Mouse (Mus musculus) heart, embryonic 13.5 days (tissue): ENCODE measurements around the gene Hist1h2ad. TPM values are rescaled to one million over a fixed set of nuclear protein-coding genes. Genes with fewer than 3 reads are reported as not detected.
"Not testable (repeated sequence)": the region's sequence is repeated elsewhere in the genome, so short reads cannot be mapped to it uniquely, and the experiment has no call there.

Experiments used
- ATAC-seq: fragments of 200-750 bp; cut with Nextera tagmentation; 2 replicates; pipeline ENCODE4 v1.8.0; 2017; ENCODE audit warnings: moderate TSS enrichment; ENCODE audit not compliant: insufficient number of reproducible peaks, low FRiP score, low TSS enrichment; ENCODE audit errors: extremely low read depth
- H3K27ac ChIP-seq: fragments of 300-500 bp; sonication (generic); replicated peaks from 2 replicates; pipeline ENCODE4 v1.5.1; 2015; ENCODE audit warnings: moderate library complexity, mild to moderate bottlenecking, inconsistent platforms
- H3K27me3 ChIP-seq: fragments of 300-500 bp; sonication (generic); replicated peaks from 2 replicates; pipeline ENCODE4 v1.6.1; 2015; ENCODE audit warnings: mild to moderate bottlenecking, inconsistent platforms
- H3K36me3 ChIP-seq: fragments of 300-500 bp; sonication (generic); 2 replicates; pipeline ENCODE4 v1.6.1; 2015; ENCODE audit warnings: mild to moderate bottlenecking, inconsistent platforms
- H3K4me1 ChIP-seq: fragments of 300-500 bp; sonication (generic); 2 replicates; pipeline ENCODE4 v1.6.1; 2015; ENCODE audit warnings: inconsistent platforms
- H3K4me2 ChIP-seq: fragments of 300-500 bp; sonication (generic); 2 replicates; pipeline ENCODE4 v1.6.1; 2015; ENCODE audit warnings: inconsistent platforms, mild to moderate bottlenecking, moderate library complexity
- H3K4me3 ChIP-seq: fragments of 300-500 bp; sonication (generic); 2 replicates; pipeline ENCODE4 v1.5.1; 2015; ENCODE audit warnings: moderate library complexity, mild to moderate bottlenecking, inconsistent platforms
- H3K9ac ChIP-seq: fragments of 300-500 bp; sonication (generic); 2 replicates; pipeline ENCODE4 v1.6.1; 2015; ENCODE audit warnings: inconsistent platforms, mild to moderate bottlenecking, moderate library complexity
- H3K9me3 ChIP-seq: fragments of 300-500 bp; sonication (generic); 2 replicates; pipeline ENCODE4 v1.6.1; 2016; ENCODE audit warnings: inconsistent platforms
- WGBS: fragments of 180-500 bp; shearing (Covaris S2); methylation state at CpG from one replicate; pipeline ENCODE4 v1.1.7; 2015; ENCODE audit warnings: mixed read lengths; 5-methylcytosine and 5-hydroxymethylcytosine counted together
- microRNA-seq: library from miRNA; unstranded; fragments of <30 nt; microRNA quantifications from one replicate; pipeline ENCODE4, GENCODE M21; 2016
- polyA plus RNA-seq: library from polyadenylated mRNA; unstranded; fragments of >200 nt; fragmentation: Nextera tagmentation; extraction: Ambion mirVana; gene quantifications from 2 replicates; pipeline ENCODE4 v1.2.1, GENCODE M21; 2015

The Hist1h2ad gene
- polyA plus RNA-seq, 1 experiment from 2014 or later: 0.60 TPM

DNA sequence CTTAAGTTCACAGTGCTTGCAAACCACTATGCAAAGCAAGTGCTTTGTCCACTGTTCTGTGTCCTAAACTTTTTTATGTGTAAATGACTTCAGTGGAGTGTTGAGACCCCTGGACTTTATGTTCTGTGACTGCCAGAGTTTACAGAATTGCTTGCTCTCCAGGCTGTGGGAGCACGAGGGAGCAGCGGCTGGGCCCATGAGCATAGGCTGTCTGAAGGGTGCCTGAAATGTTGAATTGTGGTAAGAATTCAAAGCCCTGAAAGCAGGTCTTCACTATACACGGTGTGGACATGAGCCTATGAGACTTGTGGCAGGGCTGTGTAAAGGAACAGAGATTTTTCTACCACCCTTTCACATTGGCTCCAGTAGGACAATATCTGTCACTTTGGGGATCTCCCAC is 37.5 kb downstream of the Hist1h2ad start:
- Histone ChIP-seq H3K27me3 (no peaks in the 10 kb centered on the region), H3K4me3 (no peak overlapping the region), H3K4me2 (no peak overlapping the region), H3K9me3 (no peaks in the 10 kb centered on the region), H3K9ac (no peak overlapping the region), H3K4me1 (no peaks in the 10 kb centered on the region), H3K36me3 (no peaks in the 10 kb centered on the region), H3K27ac (no peak overlapping the region)
- WGBS: 85% methylated on average over 3 of the region's 3 CpGs
- no peak for ATAC-seq

DNA sequence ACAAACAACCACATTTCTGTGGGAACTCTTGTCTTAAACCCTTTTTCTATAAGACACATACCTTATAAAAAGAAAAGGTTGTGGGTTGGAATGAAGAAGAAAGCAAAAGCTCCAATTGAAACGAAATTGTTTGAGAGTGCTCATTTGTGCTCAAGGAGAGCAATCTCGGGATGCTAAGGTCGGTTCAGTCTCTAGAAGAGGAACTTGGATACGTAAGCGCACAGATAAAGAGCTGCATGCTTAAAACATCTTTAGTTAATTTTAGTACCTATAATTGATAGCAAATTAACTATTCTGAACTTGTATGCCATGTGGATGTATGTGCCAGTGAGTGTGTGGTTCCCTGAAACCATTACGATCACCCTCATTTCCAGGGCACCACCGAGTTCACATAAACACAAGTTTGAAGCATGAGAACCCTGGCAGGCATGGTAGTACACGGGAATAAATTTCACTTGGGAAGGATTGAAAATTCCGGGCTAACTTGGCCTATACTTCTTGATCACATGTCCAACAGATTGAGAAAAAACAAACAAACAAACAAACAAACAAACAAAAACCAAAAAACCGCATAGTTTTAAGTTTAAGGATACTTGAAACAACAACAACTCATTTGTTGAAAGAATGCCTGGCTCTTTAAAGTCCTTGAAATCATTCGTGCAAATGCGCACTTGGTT is 46.0 kb downstream of the Hist1h2ad start:
- peak overlapping the region; percentile 98 for H3K4me2 ChIP-seq
- H3K4me3 ChIP-seq: peak overlapping the region; percentile 74
- H3K9ac ChIP-seq: peak overlapping the region; percentile 81
- no peak for ATAC-seq
- no peaks in the 10 kb centered on the region for H3K9me3 ChIP-seq
- H3K27me3 ChIP-seq: no peaks in the 10 kb centered on the region
- H3K4me1 ChIP-seq: peaks cover 14% of the 10 kb centered on the region
- no peaks in the 10 kb centered on the region for H3K36me3 ChIP-seq
- 50% methylated on average over 12 of the region's 12 CpGs for WGBS
- peak overlapping the region; percentile 95 for H3K27ac ChIP-seq

DNA sequence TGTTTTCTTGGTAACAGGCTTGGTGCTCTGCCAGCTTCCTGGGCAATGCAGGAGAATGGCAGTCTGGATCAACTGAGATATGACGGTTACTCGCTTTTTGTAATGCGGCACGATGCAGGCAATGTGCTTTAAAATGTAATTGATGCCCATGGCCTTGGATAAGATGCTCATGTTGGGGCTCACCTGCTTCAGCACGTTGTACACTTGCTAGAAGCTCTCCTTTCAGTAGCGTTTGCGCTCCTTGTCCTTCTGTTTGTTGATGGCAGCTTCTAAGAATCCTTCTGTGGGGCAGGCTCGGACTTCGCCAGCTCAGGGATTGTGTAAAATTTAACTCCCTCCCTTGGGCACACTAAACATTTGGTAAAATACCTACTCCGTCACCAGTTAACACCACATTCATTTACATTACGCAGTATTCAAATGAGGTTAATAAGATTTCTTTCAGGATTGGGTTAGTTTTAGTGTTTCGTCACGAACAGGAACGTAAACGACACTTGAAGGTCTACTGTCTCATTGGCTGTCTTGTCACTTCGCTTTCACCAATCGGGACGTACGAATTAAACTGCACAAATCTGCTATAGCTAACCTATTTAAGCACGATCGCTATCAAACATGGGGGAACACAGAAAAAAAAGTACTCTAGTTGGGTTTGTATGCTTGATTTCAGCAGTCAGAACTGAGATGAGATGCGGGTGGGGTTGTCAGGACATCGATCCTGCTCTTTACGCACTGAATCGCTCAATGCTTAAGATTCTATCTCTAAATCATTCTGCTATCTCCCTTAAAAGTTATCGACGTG is 46.8 kb downstream of the Hist1h2ad start, which contains the start of gene Hist1h2be:
TSS of gene Hist1h2be (minus strand) at position 392 of the 799 bp plus-strand sequence.
- Histone ChIP-seq H3K9ac (peak within 1 kb of the TSS; percentile 98), H3K27me3 (0 out of 2 replicates have a peak, but pooled peaks cover 3% of the 10 kb centered on the region), H3K36me3 (no peaks in the 10 kb centered on the region), H3K4me3 (peak within 1 kb of the TSS; percentile 74), H3K27ac (peak within 1 kb of the TSS; percentile 95), H3K4me2 (peak within 1 kb of the TSS; percentile 98), H3K9me3 (no peaks in the 10 kb centered on the region), H3K4me1 (peaks cover 14% of the 10 kb centered on the region)
- WGBS: under 1% methylated on average over 27 of the region's 27 CpGs
- ATAC-seq: peak; percentile 58; the same call in 1 of the 2 replicates

DNA sequence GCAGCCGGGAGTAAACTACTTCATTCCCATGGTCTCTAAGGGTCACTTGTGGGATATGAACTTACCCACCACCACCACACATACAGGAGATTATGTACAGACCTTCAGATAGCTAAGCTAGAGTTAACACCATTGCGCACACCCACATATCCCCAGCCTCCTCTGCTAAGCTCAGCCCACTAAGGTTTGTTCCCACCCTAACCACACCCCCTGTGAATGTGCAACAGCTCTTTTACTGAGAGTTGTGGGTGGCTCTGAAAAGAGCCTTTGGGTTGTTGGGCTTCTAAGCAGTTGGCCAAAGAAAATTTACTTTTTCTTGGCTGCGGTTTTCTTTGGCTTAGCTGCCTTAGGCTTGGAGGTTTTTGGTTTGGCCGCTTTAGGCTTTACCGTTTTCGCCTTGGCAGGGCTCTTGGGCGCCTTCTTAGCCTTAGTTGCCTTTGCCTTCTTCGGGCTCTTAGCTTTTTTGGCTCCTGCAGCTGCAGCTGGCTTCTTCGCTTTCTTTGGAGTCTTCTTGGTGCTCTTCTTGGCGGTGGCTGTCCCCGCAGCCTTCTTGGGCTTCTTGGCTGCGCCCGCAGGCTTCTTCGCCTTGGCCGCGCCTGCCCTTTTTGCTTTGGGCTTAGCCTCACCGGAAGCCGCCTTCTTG is 47.5 kb downstream of the Hist1h2ad start:
- Histone ChIP-seq H3K9me3 (no peaks in the 10 kb centered on the region), H3K9ac (peak overlapping the region; percentile 98), H3K27me3 (0 out of 2 replicates have a peak, but pooled peaks cover 3% of the 10 kb centered on the region), H3K36me3 (no peaks in the 10 kb centered on the region), H3K4me2 (peak overlapping the region; percentile 98), H3K4me3 (peak overlapping the region; percentile 74), H3K4me1 (peaks cover 14% of the 10 kb centered on the region), H3K27ac (peak overlapping the region; percentile 95)
- peak; percentile 74; the same call in 1 of the 2 replicates for ATAC-seq
- under 1% methylated on average over 18 of the region's 18 CpGs for WGBS

DNA sequence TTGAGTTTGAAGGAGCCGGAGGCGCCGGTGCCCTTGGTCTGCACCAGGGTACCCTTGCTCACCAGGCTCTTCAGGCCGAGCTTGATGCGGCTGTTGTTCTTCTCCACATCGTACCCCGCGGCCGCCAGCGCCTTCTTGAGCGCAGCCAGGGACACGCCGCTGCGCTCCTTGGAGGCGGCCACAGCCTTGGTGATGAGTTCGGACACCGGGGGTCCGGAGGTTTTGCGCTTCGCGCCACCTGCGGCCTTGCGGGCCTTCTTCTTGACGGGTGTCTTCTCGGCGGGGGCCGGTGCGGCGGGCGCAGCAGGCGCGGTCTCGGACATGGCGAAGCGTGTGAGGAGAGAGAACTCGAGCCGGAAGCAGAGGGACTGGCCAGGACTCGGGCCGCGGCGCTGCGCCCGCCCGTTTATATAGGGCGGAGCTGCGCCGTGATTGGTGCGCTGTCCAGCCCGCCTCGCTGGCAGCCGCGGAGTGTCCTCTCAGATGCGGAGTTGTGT is 48.0 kb downstream of the Hist1h2ad start, which contains the start of gene Hist1h1e:
TSS of gene Hist1h1e (minus strand) at position 384 of the 497 bp plus-strand sequence.
- under 1% methylated on average over 53 of the region's 53 CpGs for WGBS
- peak within 1 kb of the TSS; percentile 98 for H3K9ac ChIP-seq
- peak; percentile 80 for ATAC-seq
- H3K36me3 ChIP-seq, H3K27me3 ChIP-seq, H3K9me3 ChIP-seq: not testable (repeated sequence)
- H3K4me2 ChIP-seq: peak within 1 kb of the TSS; percentile 98
- H3K27ac ChIP-seq: peak within 1 kb of the TSS; percentile 95
- peak within 1 kb of the TSS; percentile 74 for H3K4me3 ChIP-seq
- H3K4me1 ChIP-seq: peaks cover 14% of the 10 kb centered on the region

DNA sequence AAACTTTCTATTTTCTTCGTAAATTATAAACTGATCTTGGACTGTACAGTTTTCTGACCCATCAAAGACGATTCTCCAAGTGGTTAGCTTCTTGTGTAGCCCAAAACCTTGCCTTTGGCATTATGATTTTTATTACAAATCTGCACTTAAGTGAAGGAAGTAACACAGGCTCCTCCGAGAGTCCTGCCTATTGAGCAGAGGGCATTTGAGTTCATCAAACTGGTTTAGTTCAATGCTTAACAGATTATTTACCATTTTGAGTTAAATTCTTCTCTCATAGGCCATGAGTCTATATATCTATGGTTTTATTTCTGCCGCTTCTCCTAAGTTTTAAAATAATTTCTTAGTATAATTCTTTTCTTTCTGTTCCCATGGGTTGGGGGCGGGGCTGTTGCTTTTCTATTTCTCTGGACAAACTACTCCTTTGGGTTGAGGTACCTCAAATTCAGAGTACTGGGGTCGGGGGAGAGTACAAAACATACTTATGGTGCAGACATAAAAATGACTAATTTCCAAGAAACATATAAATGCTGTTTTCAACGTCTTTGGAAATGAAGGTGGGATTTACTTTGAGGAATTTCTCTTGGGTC is 48.8 kb downstream of the Hist1h2ad start:
- Histone ChIP-seq H3K9ac (peak overlapping the region; percentile 98), H3K27ac (peak overlapping the region; percentile 95), H3K4me3 (peak overlapping the region; percentile 74), H3K4me1 (peaks cover 14% of the 10 kb centered on the region), H3K27me3 (0 out of 2 replicates have a peak, but pooled peaks cover 3% of the 10 kb centered on the region), H3K36me3 (no peaks in the 10 kb centered on the region), H3K9me3 (no peaks in the 10 kb centered on the region), H3K4me2 (peak overlapping the region; percentile 98)
- no peak for ATAC-seq
- 28% methylated on average over 7 of the region's 7 CpGs for WGBS

Small RNA genes within 50 kb of the gene (microRNA-seq; reads per million reads assigned to microRNA genes)
- gene Gm44297: not detected
- gene Gm44359: not detected
- not detected for gene Gm44394

Other genes with a start within 250 kb of the Hist1h2ad start
- 36.7 and 40.7 TPM in 2 replicates for gene Zfp322a, start 205.2 kb upstream of the Hist1h2ad start, polyA plus RNA-seq
- 8.5 and 8.7 TPM in 2 replicates for gene Abt1, start 150.5 kb upstream of the Hist1h2ad start, polyA plus RNA-seq
- gene Btn1a1, start 108.5 kb upstream of the Hist1h2ad start, polyA plus RNA-seq: 1.1 and 2.2 TPM in 2 replicates
- 0.45 and 0.82 TPM in 2 replicates for gene Btn2a2, start 85.5 kb upstream of the Hist1h2ad start, polyA plus RNA-seq
- 6.3 and 7.2 TPM in 2 replicates for gene Hist1h4h, start 43.3 kb upstream of the Hist1h2ad start, polyA plus RNA-seq
- 2.0 and 3.0 TPM in 2 replicates for gene Hist1h2af, start 40.5 kb upstream of the Hist1h2ad start, polyA plus RNA-seq
- 4.1 and 5.5 TPM in 2 replicates for gene Hist1h3g, start 39.0 kb upstream of the Hist1h2ad start, polyA plus RNA-seq
- 0.32 and 0.52 TPM in 2 replicates for gene Hist1h2bh, start 31.0 kb upstream of the Hist1h2ad start, polyA plus RNA-seq
- gene Hist1h3f, start 30.3 kb upstream of the Hist1h2ad start, polyA plus RNA-seq: 0.28 and 0.48 TPM in 2 replicates
- gene Hist1h4f, start 22.7 kb upstream of the Hist1h2ad start, polyA plus RNA-seq: not detected in 2 replicates
- gene Hist1h1d, start 21.1 kb upstream of the Hist1h2ad start, polyA plus RNA-seq: 0.23 and 0.29 TPM in 2 replicates
- gene Hist1h3e, start 12.0 kb upstream of the Hist1h2ad start, polyA plus RNA-seq: 1.5 and 2.2 TPM in 2 replicates
- 33.5 and 42.7 TPM in 2 replicates for gene Hist1h2ae, start 3.2 kb upstream of the Hist1h2ad start, polyA plus RNA-seq
- gene Hist1h2bg, start 3.0 kb upstream of the Hist1h2ad start, polyA plus RNA-seq: 3.9 and 4.2 TPM in 2 replicates
- gene Hist1h2bf, start 185 bp upstream of the Hist1h2ad start, polyA plus RNA-seq: 1.6 and 3.0 TPM in 2 replicates
- 2.4 TPM in 2 replicates for gene Hist1h3d, start 1.4 kb downstream of the Hist1h2ad start, polyA plus RNA-seq
- gene Hist1h4d, start 7.2 kb downstream of the Hist1h2ad start, polyA plus RNA-seq: 54.8 and 60.0 TPM in 2 replicates
- gene Hist1h2be, start 46.7 kb downstream of the Hist1h2ad start, polyA plus RNA-seq: 1.3 and 1.5 TPM in 2 replicates
- gene Hist1h1e, start 48.2 kb downstream of the Hist1h2ad start, polyA plus RNA-seq: 11.0 and 12.2 TPM in 2 replicates
- 0.59 and 0.68 TPM in 2 replicates for gene Hist1h2ac, start 109.6 kb downstream of the Hist1h2ad start, polyA plus RNA-seq
- gene Hist1h2bc, start 109.8 kb downstream of the Hist1h2ad start, polyA plus RNA-seq: 50.1 and 54.5 TPM in 2 replicates
- gene Hist1h1t, start 121.4 kb downstream of the Hist1h2ad start, polyA plus RNA-seq: not detected in 2 replicates
- gene Hist1h4c, start 124.1 kb downstream of the Hist1h2ad start, polyA plus RNA-seq: 2.4 and 3.7 TPM in 2 replicates
- gene Hfe, start 136.5 kb downstream of the Hist1h2ad start, polyA plus RNA-seq: 10.3 and 10.7 TPM in 2 replicates
- 31.2 and 33.8 TPM in 2 replicates for gene Hist1h1c, start 164.4 kb downstream of the Hist1h2ad start, polyA plus RNA-seq
- 2.7 and 3.8 TPM in 2 replicates for gene Hist1h3c, start 171.2 kb downstream of the Hist1h2ad start, polyA plus RNA-seq
- 1.6 and 2.2 TPM in 2 replicates for gene Hist1h2bb, start 172.4 kb downstream of the Hist1h2ad start, polyA plus RNA-seq
- 20.1 and 20.3 TPM in 2 replicates for gene Hist1h2ab, start 176.7 kb downstream of the Hist1h2ad start, polyA plus RNA-seq
- 5.5 and 6.3 TPM in 2 replicates for gene Hist1h3b, start 177.9 kb downstream of the Hist1h2ad start, polyA plus RNA-seq
- 2.3 and 2.8 TPM in 2 replicates for gene Hist1h4b, start 182.6 kb downstream of the Hist1h2ad start, polyA plus RNA-seq
- gene Hist1h4a, start 186.8 kb downstream of the Hist1h2ad start, polyA plus RNA-seq: not detected in 2 replicates
- gene Hist1h3a, start 188.0 kb downstream of the Hist1h2ad start, polyA plus RNA-seq: 1.9 and 3.5 TPM in 2 replicates
- 1.5 and 1.6 TPM in 2 replicates for gene Hist1h1a, start 189.3 kb downstream of the Hist1h2ad start, polyA plus RNA-seq
- gene Trim38, start 195.5 kb downstream of the Hist1h2ad start, polyA plus RNA-seq: 0.09 and 0.20 TPM in 2 replicates
- 0.05 TPM in 1 of 2 replicates, not detected in the other for gene Slc17a2, start 232.6 kb downstream of the Hist1h2ad start, polyA plus RNA-seq